Mouse (Mus musculus): Measurements from ENCODE around the gene Bora.
"Not testable (repeated sequence)": the region's sequence is repeated elsewhere in the genome, so short reads cannot be mapped to it uniquely, and the experiment has no call there.

The Bora gene

GRCm38 (mm10) chr14:99046031-99046781 lies at the start of gene Bora, which contains the start of gene Mzt1:
Gene Bora, plus strand, starts transcription at chr14:99046222.
Gene Mzt1, minus strand, starts transcription at chr14:99046134.
- peak; percentile 78 for DNase-seq (ENCODE audit: low read depth, low spot score)

- no peak for DNase-seq (ENCODE audit: low read depth, low spot score)
Observed at GRCm38 (mm10) chr14:99010224-99010919, 35.6 kb upstream of the Bora start.

DNA sequence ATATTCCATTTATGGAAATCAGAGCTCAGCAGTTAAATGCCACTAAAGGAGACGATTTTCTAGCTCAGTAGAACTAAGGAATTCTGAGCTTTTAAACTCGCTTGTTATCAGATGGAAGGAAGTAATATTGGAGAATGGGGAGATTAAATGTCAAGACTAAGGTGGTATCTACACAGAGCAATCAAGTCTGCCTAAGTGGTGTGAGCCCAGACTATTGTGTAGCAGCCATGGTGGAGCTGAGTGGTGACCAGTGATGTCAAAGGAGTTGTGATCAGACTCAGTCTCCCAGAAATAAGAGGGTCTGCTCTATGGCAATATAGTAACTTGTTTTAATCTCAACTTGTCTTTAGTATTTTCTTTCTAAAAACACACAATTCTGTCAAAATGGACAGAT lies 35.1 kb upstream of the Bora start:
- no peak for DNase-seq (ENCODE audit: low read depth, low spot score)

DNA sequence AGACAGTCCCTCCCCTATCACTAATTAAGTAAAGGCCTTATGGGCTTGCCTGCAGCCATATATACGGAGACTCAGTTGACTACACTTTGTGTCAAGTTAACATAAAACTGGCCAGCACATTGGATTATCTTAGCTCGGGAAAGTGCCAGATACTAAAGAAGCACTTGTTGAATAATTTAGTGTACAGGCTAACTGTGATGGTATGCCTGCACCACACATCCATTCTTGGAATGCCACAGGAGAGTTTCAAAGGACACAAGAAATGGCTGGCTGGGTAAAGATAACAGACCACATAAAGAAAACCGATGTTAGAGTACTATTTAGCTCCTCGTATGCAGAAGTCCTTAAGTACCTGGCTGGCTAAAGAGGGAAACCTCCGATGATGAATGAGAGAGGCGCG lies 27.3 kb upstream of the Bora start:
- no peak for DNase-seq (ENCODE audit: low read depth, low spot score)

DNA sequence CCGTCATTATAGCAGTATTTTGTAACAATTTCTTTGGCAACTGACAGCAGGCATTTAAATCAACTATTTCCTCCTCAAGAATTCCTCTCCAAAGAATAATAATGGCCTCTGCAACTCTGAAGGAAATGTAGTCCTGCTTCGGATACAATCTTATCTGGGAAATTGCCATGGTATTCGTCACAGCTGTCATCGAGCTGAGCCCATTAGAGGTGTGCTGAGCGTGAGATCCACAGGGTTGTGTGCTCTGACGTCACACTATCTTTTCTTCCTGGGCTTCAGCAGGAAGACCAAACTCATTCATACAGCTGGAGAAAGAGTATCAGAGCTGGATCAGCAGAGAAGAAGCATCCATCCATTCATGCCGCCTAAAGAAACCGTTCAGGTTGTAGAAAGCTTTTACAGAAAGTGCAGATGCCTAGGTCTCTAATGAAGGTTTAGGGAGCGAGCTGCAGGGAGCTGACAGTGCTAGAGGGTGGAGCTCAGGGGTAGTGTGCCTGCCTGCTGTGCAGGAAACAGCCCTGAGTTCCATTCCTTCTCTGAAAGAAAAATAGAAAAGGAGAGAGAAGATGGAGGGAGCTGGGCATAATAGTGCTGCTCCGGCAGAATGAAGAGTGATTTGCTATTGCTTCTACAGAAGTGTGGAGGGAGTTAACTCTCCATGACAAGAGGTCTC lies 26.8 kb upstream of the Bora start:
- no peak for DNase-seq (ENCODE audit: low read depth, low spot score)

DNA sequence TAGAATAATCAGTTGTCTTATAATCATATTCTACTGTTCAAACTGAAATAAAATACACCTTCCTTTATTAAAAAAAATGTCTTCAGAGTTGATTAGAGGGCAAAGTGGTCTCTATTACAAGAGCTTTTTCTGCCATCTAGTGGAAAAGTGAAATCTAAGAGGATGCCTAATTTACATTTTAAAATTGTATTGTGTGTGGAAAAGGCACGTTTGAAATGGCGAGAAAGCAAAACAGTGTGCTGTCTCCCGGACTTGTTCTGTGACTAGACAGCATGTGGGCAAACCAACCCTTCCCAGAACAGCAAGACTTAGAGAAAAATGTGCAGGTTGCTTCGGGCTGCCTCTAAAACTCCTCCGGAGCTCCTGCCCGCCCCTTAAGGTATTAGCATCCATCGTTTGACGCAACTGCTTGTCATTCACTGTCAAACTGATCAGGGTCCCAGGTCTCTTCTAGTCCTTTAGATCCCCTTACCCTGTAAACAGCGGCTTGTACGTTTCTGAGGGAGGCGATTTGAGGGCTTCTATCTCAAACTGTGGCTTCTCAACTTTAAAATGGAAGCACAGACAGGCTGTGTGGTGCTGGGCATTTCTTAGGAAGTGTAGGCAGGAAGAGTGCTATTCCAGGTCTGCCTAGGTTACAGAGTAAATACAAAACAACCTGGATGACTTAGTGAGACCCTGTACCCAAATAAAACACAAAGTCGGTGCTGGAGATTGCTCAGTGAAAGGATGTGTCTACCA lies 23.5 kb upstream of the Bora start:
- DNase-seq (ENCODE audit: low read depth, low spot score), result no peak

GRCm38 (mm10) chr14:99029987-99030386 lies 16.0 kb upstream of the Bora start:
- DNase-seq (ENCODE audit: low read depth, low spot score), result no peak

DNA sequence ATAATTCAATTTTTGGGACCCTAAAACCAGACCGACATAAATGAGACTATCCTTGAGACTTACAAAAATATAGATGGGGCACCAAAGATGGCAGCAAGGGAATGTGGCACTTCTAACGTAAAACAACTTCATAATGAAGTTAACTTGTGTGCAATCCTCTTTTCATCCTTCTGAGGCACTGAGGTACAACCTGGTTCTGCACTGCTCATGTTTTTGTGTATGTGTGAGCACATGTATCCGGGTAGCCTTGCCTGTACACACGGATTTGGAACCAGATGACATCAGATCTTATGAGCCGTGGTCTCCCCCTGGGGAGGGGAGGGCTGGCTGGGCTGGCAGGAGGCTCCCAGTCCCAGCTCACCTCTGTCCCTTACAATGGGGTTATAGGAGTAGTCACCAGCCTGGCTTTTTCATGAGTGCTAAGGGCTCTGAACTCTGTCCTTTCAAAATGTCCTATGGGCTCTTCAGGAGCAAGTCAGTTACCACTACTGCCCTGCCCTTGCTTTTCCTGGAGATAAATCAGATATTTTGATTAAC lies 14.6 kb upstream of the Bora start:
- no peak for DNase-seq (ENCODE audit: low read depth, low spot score)

DNA sequence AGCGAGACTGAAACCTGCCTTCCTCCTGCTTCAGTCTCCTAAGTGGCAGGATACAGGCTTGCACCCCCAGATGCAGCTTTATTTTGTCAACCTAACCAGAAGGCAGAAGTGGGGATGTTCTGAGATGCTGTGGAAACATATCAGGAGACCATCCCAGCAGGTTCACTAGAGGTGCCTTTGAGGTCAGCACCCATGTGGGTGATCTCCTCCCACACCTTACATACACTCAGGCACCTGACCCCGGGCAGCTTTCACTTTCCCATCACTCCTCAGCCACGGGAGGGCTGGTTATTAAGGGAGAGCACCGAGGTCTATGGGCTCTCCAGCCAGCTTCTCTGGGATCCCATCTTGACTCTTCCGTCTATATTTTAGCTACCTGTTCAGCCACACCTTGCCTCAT lies 13.4 kb upstream of the Bora start:
- no peak for DNase-seq (ENCODE audit: low read depth, low spot score)

DNA sequence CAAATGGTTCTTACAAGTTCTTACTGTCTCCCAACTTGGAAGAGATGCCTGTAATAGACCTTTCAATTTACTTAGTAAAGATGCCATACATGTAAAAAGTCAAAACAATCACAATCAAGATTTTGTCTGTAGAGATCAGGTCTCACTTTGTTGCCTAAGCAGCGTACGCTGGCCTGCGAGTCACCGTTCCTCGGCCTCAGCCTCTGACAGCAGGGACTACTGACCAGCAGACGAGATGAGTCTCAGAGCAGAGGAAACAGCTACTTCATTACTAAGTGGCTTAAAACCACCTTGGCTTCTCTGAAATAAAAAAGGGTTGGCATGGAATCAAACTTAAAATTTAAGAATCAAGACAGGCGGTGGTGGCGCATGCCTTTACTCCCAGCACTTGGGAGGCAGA lies 11.2 kb upstream of the Bora start:
- not testable (repeated sequence) for DNase-seq (ENCODE audit: low read depth, low spot score)

GRCm38 (mm10) chr14:99036039-99036438 lies 10.0 kb upstream of the Bora start:
- DNase-seq (ENCODE audit: low read depth, low spot score), result no peak

DNA sequence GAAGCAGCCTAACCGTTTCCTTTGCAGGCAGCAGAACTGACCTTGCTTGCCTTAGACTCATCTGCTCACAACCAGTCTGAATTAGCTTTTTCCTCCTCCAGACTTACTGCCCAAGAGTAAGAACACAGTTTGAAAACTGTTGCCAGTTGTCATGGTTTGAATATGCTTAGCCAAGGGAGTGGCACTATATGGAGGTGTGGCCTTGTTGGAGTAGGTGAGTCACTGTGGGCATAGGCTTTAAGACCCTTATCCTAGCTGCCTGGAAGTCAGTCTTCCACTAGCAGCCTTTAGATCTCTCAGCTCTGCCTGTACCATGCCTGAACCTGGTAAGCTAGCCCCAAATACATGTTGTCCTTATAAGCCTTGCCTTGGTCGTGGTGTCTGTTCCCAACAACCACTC lies 8.3 kb upstream of the Bora start:
- no peak for DNase-seq (ENCODE audit: low read depth, low spot score)

DNA sequence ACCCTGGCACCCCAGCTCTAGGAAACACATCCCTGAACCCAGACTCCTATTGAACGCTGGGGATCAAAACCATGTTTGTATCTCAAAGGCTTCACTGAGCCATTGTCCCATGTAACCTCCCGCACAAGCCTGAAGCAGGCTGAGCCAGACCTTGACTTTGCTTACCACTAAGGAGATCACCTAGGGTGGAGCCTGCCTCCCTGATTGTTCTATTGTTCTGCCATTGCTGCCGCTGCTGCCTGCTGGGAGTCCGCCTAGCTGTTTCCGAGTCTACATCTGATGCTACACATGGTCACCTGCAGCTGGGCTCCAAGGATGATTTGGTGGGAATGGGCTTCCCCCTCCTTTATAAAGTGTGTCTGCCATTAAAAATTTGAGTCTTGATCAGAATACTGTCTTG lies 6.7 kb upstream of the Bora start:
- not testable (repeated sequence) for DNase-seq (ENCODE audit: low read depth, low spot score)

- DNase-seq (ENCODE audit: low read depth, low spot score), result no peak
Observed at GRCm38 (mm10) chr14:99041416-99041815, 4.6 kb upstream of the Bora start.

GRCm38 (mm10) chr14:99043499-99043898 lies 2.5 kb upstream of the Bora start:
- DNase-seq (ENCODE audit: low read depth, low spot score), result no peak

GRCm38 (mm10) chr14:99044096-99044495 lies 1.9 kb upstream of the Bora start:
- no peak for DNase-seq (ENCODE audit: low read depth, low spot score)

DNA sequence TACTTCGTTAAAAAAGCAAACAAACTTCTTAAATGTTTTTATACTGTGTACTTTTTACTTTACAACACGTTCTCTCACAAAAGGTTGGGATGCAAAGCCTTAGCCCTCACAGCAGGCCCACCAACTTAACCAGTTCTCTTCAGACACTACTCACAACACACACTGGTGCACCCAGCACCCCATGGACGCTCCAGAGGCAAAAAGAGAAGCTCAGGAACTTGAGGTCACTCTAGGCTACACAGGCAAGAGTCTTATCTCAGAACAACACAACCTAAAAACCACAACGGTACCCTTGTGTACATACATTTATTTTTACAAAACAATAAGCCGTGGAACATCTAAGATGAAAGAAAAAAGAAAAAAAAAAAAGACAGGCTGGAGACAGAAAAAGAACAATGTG lies 1.3 kb upstream of the Bora start:
- no peak for DNase-seq (ENCODE audit: low read depth, low spot score)

DNA sequence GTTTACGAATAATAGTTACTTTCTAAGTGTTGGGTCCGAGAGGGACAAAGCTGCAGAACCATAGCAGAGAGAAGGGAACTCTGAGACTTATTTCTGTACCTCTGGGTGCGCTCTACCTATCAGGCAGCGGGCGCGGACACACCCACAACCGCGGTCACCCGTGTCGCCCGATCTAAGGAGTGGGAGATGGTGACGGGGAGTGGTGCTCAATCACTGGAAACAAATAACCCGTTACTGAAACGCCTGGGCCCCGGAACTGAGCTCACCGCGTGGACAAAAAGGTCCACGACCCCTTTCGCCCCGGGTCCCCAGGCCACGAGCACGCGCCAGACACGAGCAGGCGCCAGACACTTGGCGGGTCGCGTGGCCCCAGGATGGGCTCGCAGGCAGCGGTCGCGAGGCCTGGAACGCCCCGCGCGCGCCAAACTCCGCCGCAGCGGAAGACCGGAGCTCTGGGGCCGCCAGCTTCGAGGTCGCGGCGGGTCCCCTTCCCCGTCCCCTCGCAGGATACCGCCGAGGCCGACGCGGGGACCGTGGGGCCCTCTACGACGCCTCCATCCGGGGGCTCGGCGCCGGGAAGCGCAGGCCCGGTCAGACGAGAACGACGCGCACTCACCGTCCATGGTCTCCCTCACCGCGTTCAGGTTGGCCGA lies 518 bp upstream of the Bora start:
- DNase-seq (ENCODE audit: low read depth, low spot score), result no peak

GRCm38 (mm10) chr14:99046782-99047181 lies 760 bp downstream of the Bora start:
- DNase-seq (ENCODE audit: low read depth, low spot score), result no peak

DNA sequence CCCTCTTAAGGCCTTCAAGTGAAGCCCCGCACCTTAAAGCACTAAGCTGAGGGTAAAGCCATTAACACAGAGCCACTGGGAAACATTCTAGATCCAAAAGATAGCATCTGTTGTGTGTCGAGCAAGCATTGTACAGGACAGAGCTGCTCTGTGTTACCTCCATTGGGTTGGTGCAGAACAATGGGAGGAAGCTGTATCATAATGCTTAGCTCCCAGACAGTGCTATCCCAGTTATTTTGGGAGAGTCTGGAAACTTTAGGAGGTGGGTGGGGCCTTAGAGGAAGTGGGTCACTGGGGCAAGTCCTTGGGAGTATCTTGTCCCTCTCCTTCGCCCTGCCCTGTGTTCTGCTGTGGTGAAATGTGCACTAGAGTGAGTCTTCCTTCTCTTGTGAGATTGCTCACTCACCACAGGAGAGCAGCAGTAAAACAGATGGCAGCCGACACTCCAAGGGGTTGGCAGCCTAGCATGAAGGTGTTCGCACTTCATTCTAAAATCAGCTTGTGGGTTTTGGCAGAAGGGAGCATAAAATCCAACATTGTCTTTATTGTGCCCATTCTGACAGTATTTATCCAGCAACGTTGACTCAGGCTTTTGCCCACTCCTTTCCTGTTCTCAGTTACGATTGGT lies 13.1 kb downstream of the Bora start:
- DNase-seq (ENCODE audit: low read depth, low spot score), result no peak

DNA sequence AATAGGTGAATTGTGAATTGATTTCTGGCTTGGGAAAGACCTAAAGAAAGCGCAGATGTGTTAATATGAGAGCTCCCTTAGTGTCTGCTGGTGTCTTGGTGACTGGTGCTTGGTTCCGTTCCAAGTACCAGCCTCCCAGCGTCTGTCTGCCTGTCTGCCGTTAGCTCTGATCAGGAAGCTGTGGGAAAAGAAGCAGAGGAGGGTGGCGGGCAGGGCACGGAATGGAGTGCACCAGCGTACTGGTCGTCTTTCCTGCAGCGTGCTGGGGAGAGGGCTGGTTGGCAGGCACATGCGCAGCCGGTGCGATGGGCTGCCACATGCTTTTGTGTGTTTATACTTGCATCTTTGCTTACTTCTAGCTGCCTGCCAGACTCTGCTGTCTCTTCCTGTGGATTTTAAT lies 14.6 kb downstream of the Bora start:
- no peak for DNase-seq (ENCODE audit: low read depth, low spot score)

Data from brain, embryonic 18.5 days (tissue).